In the genomic region with DNA sequence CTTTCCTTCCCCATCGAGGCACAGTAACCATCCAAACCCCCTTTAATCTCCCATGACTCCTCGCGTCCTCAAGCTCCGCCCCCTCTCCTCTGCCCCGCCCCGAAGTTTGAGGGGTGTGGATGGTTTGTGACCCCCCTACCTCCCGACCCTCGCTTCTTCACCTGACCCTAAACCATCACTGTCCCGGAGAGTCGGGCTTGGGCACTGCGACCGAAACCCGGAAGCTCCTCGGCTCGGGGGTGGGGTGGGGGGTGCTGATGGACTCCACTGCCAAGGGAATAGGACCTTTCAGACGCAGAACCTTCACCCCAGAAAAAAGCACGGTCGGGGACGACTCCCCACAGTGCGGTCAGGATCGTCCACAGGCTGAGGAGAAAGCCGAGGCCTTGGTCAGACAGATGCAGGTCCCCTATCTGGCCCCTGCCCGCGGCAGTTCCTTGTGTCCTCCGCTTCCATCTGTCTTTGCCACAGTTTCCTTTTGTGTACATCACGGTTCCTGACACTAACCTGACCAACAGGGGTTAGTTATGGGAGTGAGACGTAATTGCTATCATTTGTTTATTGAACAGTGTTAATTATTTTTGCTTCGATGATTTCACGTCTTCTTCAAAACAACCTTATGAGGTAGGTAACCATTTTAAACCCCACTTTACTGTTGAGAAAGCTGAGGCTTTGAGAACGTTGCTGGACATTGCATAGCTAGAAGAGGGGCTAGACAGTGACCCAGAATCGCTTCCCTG, we compare ENCODE assay signal across 1 mouse cellular context.
TF ChIP-seq lines count a peak whose summit lies in the region.

No protein-coding gene starts in this region.

TF ChIP-seq in ES-E14, 5 proteins besides CTCF, POLR2A, EP300 and RAD21:
- TF ChIP-seq MAFK (IDR thresholded peaks at IDR 0.05; ENCODE audit: insufficient read depth, low read depth, low read length) = no peak
- no peak for TF ChIP-seq CHD2 (IDR thresholded peaks at IDR 0.05; ENCODE audit: low read depth, low read length)
- no peak for TF ChIP-seq ZNF384 (IDR thresholded peaks at IDR 0.05; ENCODE audit: low read depth, low read length)
- TF ChIP-seq HCFC1 (IDR thresholded peaks at IDR 0.05; ENCODE audit: borderline replicate concordance, insufficient read depth, low read length) = no peak
- TF ChIP-seq ZC3H11A (IDR thresholded peaks at IDR 0.05; ENCODE audit: borderline replicate concordance, low read depth, low read length) = no peak
